Mouse (Mus musculus) 416B (cell line): ENCODE measurements around the gene Cacna1b.
A peak's percentile ranks its signal among the peaks of the same experiment; 100 is the strongest.

ENCODE experiments used
- DNase-seq: peaks from one replicate; pipeline ENCODE4 v3.0.0; 2011; ENCODE audit warnings: low read depth

The Cacna1b gene

GRCm38 (mm10) chr2:24718906-24719305 lies 44.0 kb downstream of the Cacna1b start:
- DNase-seq, result no peak

GRCm38 (mm10) chr2:24717963-24718362 lies 45.0 kb downstream of the Cacna1b start:
- no peak for DNase-seq

GRCm38 (mm10) chr2:24717461-24717860 lies 45.5 kb downstream of the Cacna1b start:
- DNase-seq, result no peak

- DNase-seq, result no peak
These were observed 57.0 kb downstream of the Cacna1b start for GRCm38 (mm10) chr2:24705929-24706328.

- no peak for DNase-seq
These were observed 60.6 kb downstream of the Cacna1b start for GRCm38 (mm10) chr2:24702208-24702957.

- DNase-seq, result no peak
These were observed 65.5 kb downstream of the Cacna1b start for GRCm38 (mm10) chr2:24697281-24697980.

GRCm38 (mm10) chr2:24692371-24692770 lies 70.6 kb downstream of the Cacna1b start:
- no peak for DNase-seq

GRCm38 (mm10) chr2:24690356-24690755 lies 72.6 kb downstream of the Cacna1b start:
- no peak for DNase-seq

- no peak for DNase-seq
These were observed 77.6 kb downstream of the Cacna1b start for GRCm38 (mm10) chr2:24685347-24685746.

- DNase-seq, result no peak
These were observed 78.2 kb downstream of the Cacna1b start for GRCm38 (mm10) chr2:24684796-24685195.

GRCm38 (mm10) chr2:24683266-24683665 lies 79.7 kb downstream of the Cacna1b start:
- DNase-seq, result no peak

GRCm38 (mm10) chr2:24680731-24681130 lies 82.2 kb downstream of the Cacna1b start:
- DNase-seq, result no peak

GRCm38 (mm10) chr2:24680176-24680575 lies 82.8 kb downstream of the Cacna1b start:
- no peak for DNase-seq

GRCm38 (mm10) chr2:24679012-24679651 lies 83.8 kb downstream of the Cacna1b start:
- no peak for DNase-seq

- DNase-seq, result no peak
These were observed 84.4 kb downstream of the Cacna1b start for GRCm38 (mm10) chr2:24678538-24678937.

GRCm38 (mm10) chr2:24678110-24678509 lies 84.8 kb downstream of the Cacna1b start:
- DNase-seq, result no peak

- DNase-seq, result no peak
These were observed 85.3 kb downstream of the Cacna1b start for GRCm38 (mm10) chr2:24677629-24678028.

- peak; percentile 97 for DNase-seq
These were observed 88.4 kb downstream of the Cacna1b start for GRCm38 (mm10) chr2:24674432-24675006.

GRCm38 (mm10) chr2:24668598-24668997 lies 94.4 kb downstream of the Cacna1b start:
- no peak for DNase-seq

- no peak for DNase-seq
These were observed 98.2 kb downstream of the Cacna1b start for GRCm38 (mm10) chr2:24664678-24665257.

GRCm38 (mm10) chr2:24659150-24659775 lies 103.7 kb downstream of the Cacna1b start:
- no peak for DNase-seq

GRCm38 (mm10) chr2:24648503-24648902 lies 114.4 kb downstream of the Cacna1b start:
- no peak for DNase-seq
